Mouse (Mus musculus) activated CD4-positive, CD25-positive, alpha-beta regulatory T cell, adult 4 months (primary cell): ENCODE results near the gene Kpnb1. TPM values are rescaled to one million over a fixed set of nuclear protein-coding genes. Genes with fewer than 3 reads are reported as not detected.

Experiments
- polyA plus RNA-seq, 2 experiments: library from polyadenylated mRNA; unstranded; fragments of 100-300 nt; shearing (Covaris generic); gene quantifications; one replicate each; pipeline ENCODE4 v1.2.1; 2017

The Kpnb1 gene
- polyA plus RNA-seq, 2 experiments from 2014 or later: 28.8 to 40.6 TPM

Other genes with a start within 250 kb of the Kpnb1 start
- gene Pnpo, start 243.9 kb downstream of the Kpnb1 start, polyA plus RNA-seq: 10 to 100 TPM; 25.6 to 33.4 TPM
- 10 to 100 TPM; 22.5 to 26.6 TPM for gene Sp2, start 204.9 kb downstream of the Kpnb1 start, polyA plus RNA-seq
- gene Sp6, start 174.5 kb downstream of the Kpnb1 start, polyA plus RNA-seq: not detected
- 10 to 100 TPM in 1 of 2 experiments, 1 to 10 TPM in 1; 5.4 to 10.6 TPM for gene Scrn2, start 157.9 kb downstream of the Kpnb1 start, polyA plus RNA-seq
- gene Lrrc46, start 146.5 kb downstream of the Kpnb1 start, polyA plus RNA-seq: not detected
- gene Mrpl10, start 146.3 kb downstream of the Kpnb1 start, polyA plus RNA-seq: 10 to 100 TPM; 56.6 to 58.0 TPM
- 10 to 100 TPM; 21.3 to 25.8 TPM for gene Osbpl7, start 137.3 kb downstream of the Kpnb1 start, polyA plus RNA-seq
- gene Tbx21, start 72.5 kb downstream of the Kpnb1 start, polyA plus RNA-seq: 1 to 10 TPM; 4.5 to 5.6 TPM
- under 1 TPM in 1 of 2 experiments, not detected in 1; 0.37 TPM for gene Tbkbp1, start 36.4 kb downstream of the Kpnb1 start, polyA plus RNA-seq
- gene Npepps, start 92.8 kb upstream of the Kpnb1 start, polyA plus RNA-seq: 10 to 100 TPM; 36.1 to 43.0 TPM
- 10 to 100 TPM; 44.6 to 48.7 TPM for gene Mrpl45, start 127.8 kb upstream of the Kpnb1 start, polyA plus RNA-seq
- gene Gpr179, start 164.2 kb upstream of the Kpnb1 start, polyA plus RNA-seq: under 1 TPM; 0.11 to 0.45 TPM
- gene Socs7, start 174.7 kb upstream of the Kpnb1 start, polyA plus RNA-seq: 1 to 10 TPM; 6.1 to 7.8 TPM
- gene Arhgap23, start 227.7 kb upstream of the Kpnb1 start, polyA plus RNA-seq: not detected